Mouse (Mus musculus) retina, adult 2 months (tissue): ENCODE data around the gene Dhh.
A peak's percentile ranks its signal among the peaks of the same experiment; 100 is the strongest.

Source experiments
- DNase-seq: peaks from one replicate; pipeline ENCODE4 v3.0.0-alpha.2; 2012; ENCODE audit warnings: low read depth, low spot score

Gene Dhh

DNA sequence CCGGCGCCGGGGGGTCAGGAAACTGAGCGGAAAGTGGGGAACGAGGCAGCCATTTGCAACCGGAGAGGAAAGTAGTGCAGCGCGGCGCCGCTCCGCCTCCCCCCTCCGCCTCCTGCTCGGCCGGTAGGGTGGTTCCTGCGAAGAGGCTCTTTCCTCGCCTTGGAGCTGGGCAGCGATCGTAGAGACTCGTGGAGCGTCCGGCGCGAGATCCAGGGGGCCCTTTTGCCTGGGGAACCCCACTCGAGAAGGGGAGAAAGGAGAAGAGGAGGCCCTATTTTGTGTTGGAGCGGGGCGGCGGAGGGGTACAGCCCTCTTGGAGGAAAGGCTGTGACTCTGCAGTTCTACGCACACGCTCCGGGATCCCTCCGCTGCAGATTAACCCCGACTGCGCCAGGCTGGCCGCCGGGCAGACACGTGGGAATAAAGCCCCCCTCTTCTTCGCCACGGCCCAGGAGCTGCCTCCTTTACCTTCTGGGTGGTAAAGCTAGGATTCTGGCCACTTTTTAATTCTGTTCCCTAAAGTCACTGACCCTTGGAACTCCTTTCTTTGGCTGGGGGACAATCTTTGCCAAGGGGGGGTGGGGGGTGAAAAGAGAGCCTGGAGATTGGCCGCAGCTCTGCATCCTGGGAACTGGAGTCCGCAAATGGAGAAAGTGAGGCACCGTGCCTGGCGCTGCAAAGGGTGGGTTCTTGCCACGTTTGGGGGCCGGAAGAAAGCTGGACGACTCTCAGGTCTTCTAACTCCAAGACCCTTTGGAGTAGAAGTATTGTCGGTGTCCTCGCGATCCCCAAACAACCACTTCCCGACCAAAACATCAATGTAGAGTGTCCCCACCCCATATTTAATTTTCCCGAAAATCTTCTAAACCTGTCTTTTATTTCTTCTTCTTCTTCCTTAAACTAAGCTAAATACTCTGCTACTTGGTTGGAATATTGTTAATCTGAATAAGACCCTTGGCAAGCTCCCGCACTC, 26.1 kb downstream of the Dhh start:
- DNase-seq: peak; percentile 92

DNA sequence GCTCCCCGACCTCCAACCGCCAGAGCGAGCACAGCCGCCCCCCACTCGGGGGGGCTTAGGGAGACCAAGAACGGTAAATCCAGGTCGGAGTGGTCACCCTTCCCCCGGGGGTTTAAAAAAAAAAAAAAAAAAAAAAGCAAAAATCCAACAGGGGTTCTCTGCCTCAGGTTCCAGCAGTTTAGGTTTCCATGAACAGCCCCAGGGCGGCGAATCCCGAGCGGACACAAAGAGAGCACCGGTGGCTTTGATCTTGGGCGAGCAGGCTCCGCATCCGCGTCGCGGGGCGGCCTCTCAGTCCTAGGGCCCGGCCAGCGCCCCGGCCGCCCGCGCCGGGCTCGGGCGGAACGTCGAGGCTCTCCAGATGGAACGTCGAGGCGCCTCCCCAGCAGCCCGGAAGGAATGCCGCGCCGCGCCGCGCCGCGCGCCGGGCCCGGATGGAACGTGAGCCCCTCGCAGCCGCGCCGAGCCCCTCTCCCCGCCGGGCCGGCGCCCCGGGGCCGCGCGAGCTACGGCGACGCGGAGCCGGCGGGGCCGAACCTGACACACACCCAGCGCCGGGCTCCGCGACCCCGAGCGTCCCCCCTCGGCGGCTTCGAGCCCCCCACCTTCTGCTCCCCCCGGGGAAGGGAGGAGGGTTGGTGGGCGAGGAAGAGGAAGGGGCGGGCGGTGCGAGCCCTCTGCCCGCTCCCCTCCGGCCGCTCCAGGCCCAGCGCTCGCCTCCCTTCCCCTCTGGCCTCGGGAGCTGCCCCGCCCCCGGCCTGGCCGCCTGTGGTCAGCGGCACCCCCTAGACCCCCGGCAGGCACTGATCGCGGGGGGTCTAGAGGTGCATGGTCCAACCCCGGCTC, 27.0 kb downstream of the Dhh start, which contains the start of gene Kmt2d:
Gene Kmt2d (minus strand): TSS at position 135 of the 846 bp plus-strand sequence.
- DNase-seq: no peak

- DNase-seq: peak; percentile 46
Observed at GRCm38 (mm10) chr15:98870179-98871069, 27.9 kb downstream of the Dhh start.

GRCm38 (mm10) chr15:98869342-98870178, 28.8 kb downstream of the Dhh start:
- DNase-seq: no peak

DNA sequence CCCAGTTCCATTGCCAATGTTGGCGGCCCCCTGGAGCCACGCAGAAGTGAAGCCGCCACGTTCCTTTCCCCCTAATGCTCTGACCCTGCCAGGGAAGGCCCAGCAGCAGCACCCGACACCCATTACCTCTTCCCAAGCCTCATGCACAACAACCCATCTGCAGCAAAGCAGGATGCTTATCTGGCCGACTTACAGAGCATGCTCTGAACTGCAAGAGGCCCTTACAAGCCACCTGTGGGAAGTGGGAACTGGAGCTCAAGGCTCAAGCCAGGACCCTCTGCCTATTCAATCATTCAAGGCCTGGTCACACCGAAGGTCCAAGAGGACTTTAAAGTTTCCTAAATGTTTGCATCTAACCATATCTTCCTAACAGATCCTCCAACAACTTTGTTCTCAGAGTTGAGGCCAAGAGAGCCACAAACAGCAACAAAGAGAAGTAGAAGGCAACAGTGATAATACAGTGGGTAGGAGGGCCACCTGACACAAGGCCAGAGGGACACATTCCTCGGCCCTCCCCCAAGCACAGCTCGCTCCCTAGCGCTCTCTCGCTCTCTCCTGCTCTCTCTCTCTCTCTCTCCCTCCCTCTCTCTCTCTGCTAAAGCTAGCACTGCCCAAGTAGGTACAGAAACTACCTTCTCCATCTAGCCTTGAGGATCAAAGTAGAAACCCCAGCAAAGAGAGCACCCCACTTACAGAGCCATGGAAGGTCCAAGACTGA, 29.8 kb downstream of the Dhh start:
- DNase-seq: no peak

DNA sequence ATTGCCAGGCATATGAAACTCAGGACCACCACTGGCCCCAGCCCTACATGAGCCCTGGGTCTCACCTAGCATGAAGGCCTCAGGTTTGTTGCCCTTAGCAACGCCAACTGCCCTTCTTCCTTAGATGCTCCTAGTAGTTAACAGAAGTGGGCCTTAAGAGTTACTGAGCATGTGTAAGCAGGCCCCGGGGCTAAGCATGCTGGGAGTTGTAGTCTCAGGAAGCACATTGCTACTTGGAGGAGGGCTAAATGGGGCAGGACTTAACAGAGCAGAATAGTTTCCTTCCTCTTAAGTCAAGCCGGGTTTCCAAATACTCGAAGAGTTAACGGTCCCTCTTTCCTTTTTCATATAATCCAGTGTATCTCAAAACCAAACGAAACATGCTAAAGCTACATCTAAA, 31.0 kb downstream of the Dhh start:
- DNase-seq: no peak

DNA sequence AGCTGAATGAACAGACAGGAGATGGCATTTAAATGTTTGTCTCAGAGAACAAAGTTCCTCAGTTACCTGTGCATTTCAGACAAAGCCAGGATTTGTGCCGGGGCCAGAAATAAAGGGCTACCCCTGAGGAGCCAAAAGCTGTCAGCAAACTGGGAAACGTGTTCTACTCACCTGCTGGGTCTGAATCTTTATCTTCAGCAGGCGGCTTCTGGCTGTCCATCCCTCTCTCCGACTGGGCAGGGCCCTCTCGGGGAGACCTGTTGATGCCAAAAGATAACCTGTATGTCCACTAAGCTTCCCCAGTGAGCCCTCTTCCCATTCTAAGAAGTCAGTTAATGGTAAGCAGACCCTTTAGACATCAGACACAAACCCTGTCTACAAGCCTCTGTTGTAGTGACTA, 31.8 kb downstream of the Dhh start:
- DNase-seq: no peak

DNA sequence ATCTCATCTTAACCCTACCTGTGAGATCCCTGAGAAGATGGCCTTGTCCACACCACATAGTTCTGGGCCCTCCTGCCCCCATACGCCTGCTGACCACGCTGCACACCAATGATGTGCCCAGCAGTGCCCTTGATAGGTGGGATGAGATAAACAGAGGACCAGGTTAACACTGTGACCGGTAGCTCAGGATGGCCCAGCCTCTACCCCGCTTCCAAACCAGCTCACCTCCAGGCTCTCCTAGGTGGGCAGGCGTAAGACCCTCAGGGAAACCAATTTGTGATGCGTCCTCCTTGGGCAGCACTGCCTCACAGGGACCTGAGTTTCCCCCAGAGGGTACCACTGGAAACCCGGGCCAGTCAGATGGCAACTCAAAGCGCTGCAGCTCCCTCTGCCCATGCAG, 32.6 kb downstream of the Dhh start:
- DNase-seq: no peak

DNA sequence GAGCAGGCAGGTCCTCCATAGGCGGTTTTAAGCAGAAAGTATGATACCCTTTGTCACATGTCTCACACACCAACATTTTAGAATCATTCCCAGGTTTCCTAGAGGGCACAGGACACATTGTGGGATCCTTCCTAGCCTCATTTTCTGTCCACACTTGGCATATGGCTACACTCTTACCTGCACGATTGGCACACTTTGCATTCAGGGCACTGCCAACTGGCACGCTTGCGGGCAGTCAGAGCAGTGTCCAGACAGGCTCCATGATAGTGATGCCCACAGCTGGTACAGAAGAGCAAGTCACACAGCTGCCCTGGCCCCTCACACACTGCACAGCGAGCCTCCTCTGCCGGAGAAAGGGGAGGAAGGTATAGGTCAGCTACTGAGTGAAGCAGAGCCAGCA, 33.4 kb downstream of the Dhh start:
- no peak for DNase-seq

DNA sequence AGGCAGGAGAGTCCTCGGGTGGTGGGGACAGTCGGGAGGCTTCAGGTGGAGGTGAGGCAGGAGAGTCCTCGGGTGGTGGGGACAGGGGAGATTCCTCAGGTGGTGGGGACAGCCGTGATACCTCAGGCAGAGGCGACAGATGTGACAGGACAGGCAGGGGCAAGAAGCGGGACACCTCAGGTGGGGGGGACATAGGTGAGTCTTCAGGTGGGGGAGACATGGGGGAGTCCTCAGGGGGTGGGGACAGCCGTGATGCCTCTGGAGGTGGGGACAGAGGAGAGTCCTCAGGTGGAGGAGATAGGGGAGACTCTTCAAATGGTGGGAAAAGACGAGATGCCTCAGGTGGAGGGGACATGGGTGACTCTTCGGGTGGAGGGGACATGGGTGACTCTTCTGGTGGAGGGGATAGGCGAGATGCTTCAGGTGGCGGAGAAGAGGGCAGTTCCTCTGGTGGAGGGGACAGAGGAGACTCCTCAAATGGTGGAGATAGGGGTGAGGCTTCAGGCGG, 34.8 kb downstream of the Dhh start:
- DNase-seq: no peak

- DNase-seq: no peak
Observed at GRCm38 (mm10) chr15:98861701-98862410, 36.5 kb downstream of the Dhh start.

DNA sequence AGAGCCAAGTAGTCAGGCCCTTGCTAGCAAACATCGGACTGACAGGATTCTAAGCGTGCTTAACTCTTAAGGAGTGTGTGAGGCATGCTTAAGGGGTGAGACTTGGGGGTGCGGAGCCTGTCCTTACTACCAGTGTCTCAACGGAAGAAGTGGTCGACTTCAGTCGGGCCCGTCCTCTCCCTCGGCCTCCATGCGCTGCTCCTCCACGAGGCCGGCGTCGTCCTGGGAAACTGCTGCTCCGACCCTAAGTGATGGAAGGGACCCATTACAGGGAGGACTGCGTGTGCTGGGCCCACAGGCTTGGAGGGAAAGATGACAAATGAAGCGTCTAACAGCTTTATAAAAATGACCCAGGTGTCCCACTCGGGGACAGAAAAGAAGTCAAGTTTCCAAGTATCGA, 37.4 kb downstream of the Dhh start:
- DNase-seq: no peak

GRCm38 (mm10) chr15:98859319-98860043, 38.9 kb downstream of the Dhh start:
- no peak for DNase-seq

GRCm38 (mm10) chr15:98854214-98854613, 44.1 kb downstream of the Dhh start:
- no peak for DNase-seq

DNA sequence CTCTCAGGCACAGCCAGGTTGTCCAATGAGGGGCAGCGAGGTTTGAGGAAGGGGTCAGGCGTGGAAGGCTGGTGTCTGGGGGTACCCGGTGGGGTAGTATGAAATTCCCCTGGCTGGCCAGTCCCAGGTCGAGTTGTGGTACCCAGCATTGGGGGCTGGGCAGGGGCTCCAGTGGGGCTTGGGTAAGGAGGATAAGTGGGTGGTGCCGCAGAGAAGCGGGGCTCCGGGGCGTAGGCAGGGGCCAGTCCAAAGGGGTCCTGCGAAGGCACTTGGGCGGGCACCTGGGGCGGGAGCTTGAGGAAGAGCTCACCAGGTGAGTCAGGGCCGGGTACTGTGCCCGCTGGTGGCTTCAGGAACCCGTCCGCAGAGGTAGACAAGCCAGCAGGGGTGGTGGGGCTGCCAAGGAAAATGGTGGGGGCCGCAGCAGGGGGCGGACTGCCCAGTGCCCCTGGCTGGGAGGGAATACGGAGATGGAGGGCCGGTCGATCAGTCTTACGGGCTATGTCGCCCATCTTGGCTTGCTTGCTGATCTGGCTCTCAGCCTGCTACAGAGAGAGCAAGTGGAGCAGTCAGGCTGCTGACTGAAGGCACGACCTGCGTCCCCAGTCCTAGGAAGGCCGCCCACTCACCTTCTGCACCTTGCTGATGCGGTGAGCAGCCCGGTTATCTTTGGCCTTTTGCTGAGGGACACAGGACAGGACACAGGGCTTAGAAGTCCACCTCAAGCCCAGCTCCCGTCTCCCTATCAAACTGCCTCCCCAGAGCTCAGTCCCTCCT, 45.0 kb downstream of the Dhh start:
- no peak for DNase-seq

DNA sequence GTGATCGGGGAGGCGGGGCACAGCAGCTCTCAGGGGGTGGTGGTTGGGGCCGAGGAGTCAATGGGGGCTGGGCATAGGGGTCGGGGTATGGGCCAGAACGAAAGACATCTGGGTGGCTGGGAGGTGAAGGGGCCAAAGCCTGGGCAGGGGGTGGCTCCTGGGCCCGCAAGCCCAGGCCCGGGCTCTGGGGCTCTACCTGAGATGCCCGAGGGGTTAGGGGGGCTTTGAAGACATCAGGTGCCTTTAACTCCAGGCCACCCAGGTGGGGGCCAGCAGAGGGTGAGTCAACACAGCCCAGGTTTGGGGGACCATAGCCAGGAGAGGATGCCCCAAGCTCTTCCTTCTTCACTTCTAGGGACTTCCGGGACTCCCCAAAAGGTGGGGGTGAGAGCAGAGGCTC, 45.6 kb downstream of the Dhh start:
- DNase-seq: no peak

DNA sequence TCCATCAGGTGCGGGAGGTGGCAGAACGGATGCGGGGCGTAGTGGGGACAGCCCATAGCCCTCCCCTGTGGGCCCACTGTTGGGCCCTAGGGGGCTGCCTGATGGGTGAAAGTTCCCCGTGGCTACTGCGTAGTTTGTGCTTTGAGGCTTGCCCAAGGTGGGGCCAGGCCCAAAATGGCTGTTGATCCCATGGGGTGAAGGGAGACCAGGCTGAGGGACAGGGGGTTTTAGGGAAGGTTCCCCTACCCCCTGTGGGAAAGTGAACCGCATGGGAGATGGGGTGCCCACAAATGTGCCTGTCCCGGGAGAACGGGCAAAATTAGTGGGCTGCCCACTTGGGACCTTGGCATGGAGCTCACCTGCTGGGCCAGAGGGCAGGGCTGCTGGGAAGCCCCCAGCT, 46.3 kb downstream of the Dhh start:
- DNase-seq: no peak
